Mouse (Mus musculus) heart, postnatal 0 days (tissue): ENCODE measurements at regions not wholly inside any gene's neighbourhood (a gene's known extent, or its start where the extent isn't known, plus 50 kb on each side); places are given as distances from the start of the nearest gene placed in this dataset.

Experiments used
- CTCF ChIP-seq: IDR thresholded peaks from 2 replicates; pipeline ENCODE4 v1.5.1; 2016; ENCODE audit warnings: antibody characterized with exemption, control low read depth, low read depth
- EP300 ChIP-seq: IDR thresholded peaks from 2 replicates; pipeline ENCODE4 v1.6.1; 2016; ENCODE audit warnings: antibody characterized with exemption, low read depth

- no peak for TF ChIP-seq EP300
- no peak for TF ChIP-seq CTCF
Observed at GRCm38 (mm10) chr10:70359834-70360233, 80.4 kb upstream of the Fam13c start.
